Mouse (Mus musculus) liver, embryonic 13.5 days (tissue): ENCODE data around the gene Tgfbrap1. TPM values are rescaled to one million over a fixed set of nuclear protein-coding genes. Genes with fewer than 3 reads are reported as not detected.
A peak's percentile ranks its signal among the peaks of the same experiment; 100 is the strongest.

Experiments used
- ATAC-seq: fragments of 200-750 bp; cut with Nextera tagmentation; 2 replicates; pipeline ENCODE4 v1.8.0; 2017; ENCODE audit warnings: low read depth, mild to moderate bottlenecking, moderate number of reproducible peaks, moderate library complexity
- DNase-seq: peaks from one replicate; pipeline ENCODE4 v3.0.0; 2022
- H3K27ac ChIP-seq: fragments of 300-500 bp; sonication (generic); 2 replicates; pipeline ENCODE4 v1.5.1; 2015; ENCODE audit warnings: moderate library complexity, mild to moderate bottlenecking, inconsistent platforms
- H3K27me3 ChIP-seq: fragments of 300-500 bp; sonication (generic); 2 replicates; pipeline ENCODE4 v1.6.1; 2015; ENCODE audit warnings: mild to moderate bottlenecking, inconsistent platforms
- H3K36me3 ChIP-seq: fragments of 300-500 bp; sonication (generic); 2 replicates; pipeline ENCODE4 v1.6.1; 2015; ENCODE audit warnings: mild to moderate bottlenecking, inconsistent platforms
- H3K4me1 ChIP-seq: fragments of 300-500 bp; sonication (generic); replicated peaks from 2 replicates; pipeline ENCODE4 v1.6.1; 2015; ENCODE audit warnings: inconsistent platforms
- H3K4me2 ChIP-seq: fragments of 300-500 bp; sonication (generic); 2 replicates; pipeline ENCODE4 v1.6.1; 2015; ENCODE audit warnings: inconsistent platforms, mild to moderate bottlenecking, moderate library complexity
- H3K4me3 ChIP-seq: fragments of 300-500 bp; sonication (generic); replicated peaks from 2 replicates; pipeline ENCODE4 v1.5.1; 2015; ENCODE audit warnings: mild to moderate bottlenecking, inconsistent platforms
- H3K9ac ChIP-seq: fragments of 300-500 bp; sonication (generic); 2 replicates; pipeline ENCODE4 v1.6.1; 2015; ENCODE audit warnings: mild to moderate bottlenecking, inconsistent platforms
- H3K9me3 ChIP-seq: fragments of 300-500 bp; sonication (generic); replicated peaks from 2 replicates; pipeline ENCODE4 v1.6.1; 2016; ENCODE audit warnings: inconsistent platforms
- WGBS: fragments of 180-500 bp; shearing (Covaris S2); methylation state at CpG from one replicate; pipeline ENCODE4 v1.1.7; 2015; ENCODE audit not compliant: insufficient replicate concordance; 5-methylcytosine and 5-hydroxymethylcytosine counted together
- polyA plus RNA-seq: library from polyadenylated mRNA; unstranded; fragments of >200 nt; fragmentation: Nextera tagmentation; extraction: Ambion mirVana; gene quantifications from 2 replicates; pipeline ENCODE4 v1.2.1, GENCODE M21; 2015

Tgfbrap1 gene
- polyA plus RNA-seq: 4.0 and 4.3 TPM in 2 replicates

- ATAC-seq: peak; percentile 92
- peak within 1 kb of the TSS; percentile 79 for H3K4me2 ChIP-seq
- H3K4me1 ChIP-seq: peaks cover 17% of the 10 kb centered on the region
- DNase-seq: peak; percentile 84
- peak within 1 kb of the TSS; percentile 77 for H3K4me3 ChIP-seq
- H3K36me3 ChIP-seq: peaks cover 12% of the 10 kb centered on the region; the same call in 1 of the 2 replicates
- H3K27ac ChIP-seq: peak within 1 kb of the TSS; percentile 96
- under 1% methylated on average over 56 of the region's 57 CpGs for WGBS
- no peaks in the 10 kb centered on the region for H3K9me3 ChIP-seq
- H3K9ac ChIP-seq: peak within 1 kb of the TSS; percentile 86
- H3K27me3 ChIP-seq: no peaks in the 10 kb centered on the region
Measured at GRCm38 (mm10) chr1:43098031-43098984, at the start of gene Tgfbrap1, which contains the start of gene AI597479. Tgfbrap1 (minus strand) TSS chr1:43098637. AI597479 (plus strand) TSS chr1:43098710.

GRCm38 (mm10) chr1:43147474-43147873 lies 49.0 kb upstream of the Tgfbrap1 start:
- H3K9me3 ChIP-seq: no peaks in the 10 kb centered on the region
- WGBS: 44% methylated on average over 2 of the region's 2 CpGs
- no peak overlapping the region for H3K9ac ChIP-seq
- H3K4me2 ChIP-seq: no peak overlapping the region
- H3K27ac ChIP-seq: no peak overlapping the region
- no peaks in the 10 kb centered on the region for H3K27me3 ChIP-seq
- DNase-seq (no peak), ATAC-seq (no peak)
- no peaks in the 10 kb centered on the region for H3K4me1 ChIP-seq
- H3K36me3 ChIP-seq: no peaks in the 10 kb centered on the region
- no peak overlapping the region for H3K4me3 ChIP-seq

GRCm38 (mm10) chr1:43145388-43145787 lies 47.0 kb upstream of the Tgfbrap1 start:
- no peaks in the 10 kb centered on the region for H3K36me3 ChIP-seq
- no peak overlapping the region for H3K27ac ChIP-seq
- H3K27me3 ChIP-seq: no peaks in the 10 kb centered on the region
- 46% methylated on average over 6 of the region's 6 CpGs for WGBS
- no peak overlapping the region for H3K4me2 ChIP-seq
- no peak for DNase-seq
- no peak overlapping the region for H3K4me3 ChIP-seq
- no peak for ATAC-seq
- no peaks in the 10 kb centered on the region for H3K4me1 ChIP-seq
- H3K9ac ChIP-seq: no peak overlapping the region
- H3K9me3 ChIP-seq: no peaks in the 10 kb centered on the region

- 71% methylated on average over 8 of the region's 8 CpGs for WGBS
- no peaks in the 10 kb centered on the region for H3K36me3 ChIP-seq
- no peak overlapping the region for H3K4me3 ChIP-seq
- DNase-seq (no peak), ATAC-seq (no peak)
- H3K9me3 ChIP-seq: no peaks in the 10 kb centered on the region
- H3K4me2 ChIP-seq: no peak overlapping the region
- H3K27me3 ChIP-seq: no peaks in the 10 kb centered on the region
- H3K9ac ChIP-seq: no peak overlapping the region
- no peak overlapping the region for H3K27ac ChIP-seq
- H3K4me1 ChIP-seq: no peaks in the 10 kb centered on the region
Measured at GRCm38 (mm10) chr1:43144338-43144906, 46.0 kb upstream of the Tgfbrap1 start.

- Histone ChIP-seq H3K4me2 (no peak overlapping the region), H3K9me3 (no peaks in the 10 kb centered on the region), H3K36me3 (no peaks in the 10 kb centered on the region), H3K4me1 (no peaks in the 10 kb centered on the region), H3K27ac (no peak overlapping the region), H3K4me3 (no peak overlapping the region), H3K27me3 (no peaks in the 10 kb centered on the region), H3K9ac (no peak overlapping the region)
- DNase-seq (no peak), ATAC-seq (no peak)
- 66% methylated on average over 4 of the region's 4 CpGs for WGBS
Measured at GRCm38 (mm10) chr1:43143791-43144190, 45.4 kb upstream of the Tgfbrap1 start.

GRCm38 (mm10) chr1:43143284-43143683 lies 44.8 kb upstream of the Tgfbrap1 start:
- no peak overlapping the region for H3K4me2 ChIP-seq
- no peaks in the 10 kb centered on the region for H3K27me3 ChIP-seq
- H3K4me1 ChIP-seq: no peaks in the 10 kb centered on the region
- 71% methylated on average over 4 of the region's 4 CpGs for WGBS
- ATAC-seq (no peak), DNase-seq (no peak)
- no peaks in the 10 kb centered on the region for H3K36me3 ChIP-seq
- no peak overlapping the region for H3K27ac ChIP-seq
- no peak overlapping the region for H3K4me3 ChIP-seq
- H3K9ac ChIP-seq: no peak overlapping the region
- no peaks in the 10 kb centered on the region for H3K9me3 ChIP-seq

GRCm38 (mm10) chr1:43142849-43143248 lies 44.4 kb upstream of the Tgfbrap1 start:
- DNase-seq: no peak
- Histone ChIP-seq H3K27ac (no peak overlapping the region), H3K4me2 (no peak overlapping the region), H3K36me3 (no peaks in the 10 kb centered on the region), H3K9ac (no peak overlapping the region), H3K4me3 (no peak overlapping the region), H3K27me3 (no peaks in the 10 kb centered on the region), H3K9me3 (no peaks in the 10 kb centered on the region), H3K4me1 (no peaks in the 10 kb centered on the region)
- 68% methylated on average over 6 of the region's 6 CpGs for WGBS
- no peak for ATAC-seq

GRCm38 (mm10) chr1:43141555-43141961 lies 43.1 kb upstream of the Tgfbrap1 start:
- WGBS: 70% methylated on average over 11 of the region's 11 CpGs
- DNase-seq (no peak), ATAC-seq (no peak)
- no peak overlapping the region for H3K9ac ChIP-seq
- H3K36me3 ChIP-seq: no peaks in the 10 kb centered on the region
- H3K9me3 ChIP-seq: no peaks in the 10 kb centered on the region
- H3K27me3 ChIP-seq: no peaks in the 10 kb centered on the region
- H3K4me1 ChIP-seq: no peaks in the 10 kb centered on the region
- no peak overlapping the region for H3K4me2 ChIP-seq
- no peak overlapping the region for H3K27ac ChIP-seq
- H3K4me3 ChIP-seq: no peak overlapping the region

- Histone ChIP-seq H3K4me2 (no peak overlapping the region), H3K9ac (no peak overlapping the region), H3K27me3 (no peaks in the 10 kb centered on the region), H3K4me1 (no peaks in the 10 kb centered on the region), H3K27ac (no peak overlapping the region), H3K9me3 (no peaks in the 10 kb centered on the region), H3K4me3 (no peak overlapping the region), H3K36me3 (no peaks in the 10 kb centered on the region)
- WGBS: 45% methylated on average over 8 of the region's 8 CpGs
- DNase-seq (peak; percentile 59), ATAC-seq (peak; percentile 48; the same call in 1 of the 2 replicates)
Measured at GRCm38 (mm10) chr1:43139587-43140266, 41.3 kb upstream of the Tgfbrap1 start.

GRCm38 (mm10) chr1:43138268-43138812 lies 39.9 kb upstream of the Tgfbrap1 start:
- no peak overlapping the region for H3K9ac ChIP-seq
- no peak overlapping the region for H3K4me2 ChIP-seq
- no peaks in the 10 kb centered on the region for H3K9me3 ChIP-seq
- no peak for ATAC-seq
- H3K4me3 ChIP-seq: no peak overlapping the region
- no peak overlapping the region for H3K27ac ChIP-seq
- DNase-seq: no peak
- WGBS: 59% methylated on average over 15 of the region's 15 CpGs
- H3K27me3 ChIP-seq: no peaks in the 10 kb centered on the region
- H3K4me1 ChIP-seq: no peaks in the 10 kb centered on the region
- no peaks in the 10 kb centered on the region for H3K36me3 ChIP-seq

GRCm38 (mm10) chr1:43137334-43137733 lies 38.9 kb upstream of the Tgfbrap1 start:
- H3K27ac ChIP-seq: no peak overlapping the region
- H3K9me3 ChIP-seq: no peaks in the 10 kb centered on the region
- H3K36me3 ChIP-seq: no peaks in the 10 kb centered on the region
- H3K9ac ChIP-seq: no peak overlapping the region
- WGBS: 65% methylated on average over 5 of the region's 5 CpGs
- ATAC-seq (no peak), DNase-seq (no peak)
- H3K27me3 ChIP-seq: no peaks in the 10 kb centered on the region
- no peak overlapping the region for H3K4me3 ChIP-seq
- H3K4me2 ChIP-seq: no peak overlapping the region
- no peaks in the 10 kb centered on the region for H3K4me1 ChIP-seq
